Mouse (Mus musculus): Measurements from ENCODE around the gene Hectd1. TPM values are rescaled to one million over a fixed set of nuclear protein-coding genes. Genes with fewer than 3 reads are reported as not detected.

Hectd1 gene
- polyA plus RNA-seq, 1 experiment: 35.3 TPM

GRCm38 (mm10) chr12:51844771-51845256, 15.5 kb upstream of the Hectd1 start:
- peak; percentile 88 to 96 for DNase-seq (ENCODE audit: extremely low spot score in 1 of 2, low spot score in 1 of 2)

DNA sequence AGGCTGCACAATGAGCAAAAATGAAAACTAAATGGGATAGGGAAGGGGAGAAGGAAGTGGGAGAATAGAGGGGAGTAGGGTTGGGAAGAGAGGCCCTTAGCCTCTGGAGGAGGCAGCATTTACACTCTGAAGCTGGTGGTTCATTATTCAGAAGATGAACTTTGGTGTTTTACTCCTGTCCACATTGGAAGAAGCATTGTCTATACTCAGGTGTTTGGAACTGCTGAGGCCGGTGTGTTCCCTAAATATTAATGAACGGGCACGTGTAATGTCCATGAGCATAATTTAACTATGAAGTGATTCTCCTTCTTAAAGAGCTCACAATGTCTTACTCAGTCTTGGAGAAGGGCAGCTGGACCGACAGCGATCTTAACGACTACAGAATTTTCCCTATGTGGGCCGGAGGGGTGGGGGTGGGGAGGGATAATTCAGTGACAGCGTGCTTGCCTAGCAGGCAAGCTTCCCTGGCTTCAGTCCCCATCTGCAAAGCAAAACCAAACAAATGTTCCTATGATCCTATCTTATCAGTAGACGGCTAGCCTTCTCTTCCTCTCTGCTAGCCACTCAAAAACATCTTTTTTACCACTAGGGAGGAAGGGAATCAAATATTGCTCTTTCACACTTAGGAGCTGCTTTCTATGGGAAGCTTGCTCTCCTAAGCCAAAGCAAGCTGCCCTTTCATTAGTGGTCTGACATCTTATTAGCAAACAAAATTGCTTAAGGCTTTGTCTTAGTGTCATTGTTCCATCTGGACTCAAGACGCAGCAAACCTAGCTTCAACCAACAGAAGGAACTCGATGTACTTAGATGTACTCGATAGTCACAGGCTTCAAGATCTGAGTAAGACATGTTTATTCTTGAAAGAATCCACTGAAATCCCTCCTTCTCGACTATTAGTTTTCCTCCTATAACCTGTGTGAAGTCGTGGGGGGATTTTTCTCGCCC, 14.5 kb upstream of the Hectd1 start:
- no peak for DNase-seq (ENCODE audit: extremely low spot score in 1 of 2, low spot score in 1 of 2)

DNA sequence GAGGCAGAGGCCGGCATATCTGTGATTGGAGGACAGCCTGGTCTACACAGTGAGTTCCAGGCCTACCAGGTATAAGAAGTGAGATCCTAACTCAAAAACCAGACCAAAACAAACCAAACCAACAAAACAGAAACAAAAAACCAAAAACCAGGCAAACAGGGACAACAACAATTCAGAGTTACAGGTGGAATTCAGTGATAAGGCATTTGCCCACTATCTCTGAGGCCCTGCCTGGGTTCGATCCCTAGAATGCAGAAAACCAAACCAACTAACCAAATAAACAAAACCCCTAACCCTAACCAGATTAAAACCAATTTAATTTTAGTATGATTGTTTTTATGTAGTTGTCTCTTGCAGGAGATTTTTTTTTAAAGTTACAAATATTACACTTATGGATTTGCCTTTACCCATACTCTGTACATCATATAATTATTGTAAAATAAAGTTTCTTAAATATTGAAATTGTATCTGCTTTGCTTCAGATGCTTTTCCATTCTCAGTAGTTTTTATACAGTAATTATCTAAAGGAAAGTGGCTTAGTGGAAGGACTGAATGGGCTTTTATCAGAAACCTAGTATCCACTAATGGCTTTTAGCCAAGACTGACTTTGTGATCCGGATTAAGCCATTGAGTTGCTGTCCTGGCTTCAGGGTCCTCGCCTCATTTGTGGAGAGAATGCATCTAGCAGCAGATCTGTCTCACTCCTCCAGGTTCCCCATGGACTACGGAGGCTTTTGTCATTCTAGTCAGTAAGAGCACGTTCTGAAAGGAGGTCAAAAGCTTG, 12.9 kb upstream of the Hectd1 start:
- no peak for DNase-seq (ENCODE audit: extremely low spot score in 1 of 2, low spot score in 1 of 2)

- DNase-seq (ENCODE audit: extremely low spot score in 1 of 2, low spot score in 1 of 2): no peak
These were observed 10.5 kb upstream of the Hectd1 start for GRCm38 (mm10) chr12:51839856-51840255.

DNA sequence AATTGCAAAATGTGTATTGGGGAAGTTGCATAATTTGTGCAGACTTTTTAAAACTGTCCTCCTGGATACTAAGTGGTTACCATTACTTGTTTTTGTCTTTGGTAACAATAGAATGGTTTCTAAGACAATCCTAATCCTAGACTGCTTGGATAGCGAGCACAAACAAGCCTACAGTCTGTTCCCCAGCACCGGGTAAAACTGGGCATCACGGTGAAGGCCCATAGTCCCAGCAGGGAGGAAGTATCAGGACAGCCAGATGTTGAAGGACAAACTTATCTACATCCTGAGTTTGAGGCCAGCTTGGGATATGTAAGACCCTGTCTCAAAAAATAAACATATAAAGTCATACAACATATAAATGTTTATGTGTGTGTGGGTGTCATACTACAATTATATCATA, 5.9 kb upstream of the Hectd1 start:
- no peak for DNase-seq (ENCODE audit: extremely low spot score in 1 of 2, low spot score in 1 of 2)

GRCm38 (mm10) chr12:51831931-51832330, 2.6 kb upstream of the Hectd1 start:
- no peak for DNase-seq (ENCODE audit: extremely low spot score in 1 of 2, low spot score in 1 of 2)

- DNase-seq (ENCODE audit: extremely low spot score in 1 of 2, low spot score in 1 of 2): no peak
These were observed 2.0 kb upstream of the Hectd1 start for GRCm38 (mm10) chr12:51831296-51831695.

DNA sequence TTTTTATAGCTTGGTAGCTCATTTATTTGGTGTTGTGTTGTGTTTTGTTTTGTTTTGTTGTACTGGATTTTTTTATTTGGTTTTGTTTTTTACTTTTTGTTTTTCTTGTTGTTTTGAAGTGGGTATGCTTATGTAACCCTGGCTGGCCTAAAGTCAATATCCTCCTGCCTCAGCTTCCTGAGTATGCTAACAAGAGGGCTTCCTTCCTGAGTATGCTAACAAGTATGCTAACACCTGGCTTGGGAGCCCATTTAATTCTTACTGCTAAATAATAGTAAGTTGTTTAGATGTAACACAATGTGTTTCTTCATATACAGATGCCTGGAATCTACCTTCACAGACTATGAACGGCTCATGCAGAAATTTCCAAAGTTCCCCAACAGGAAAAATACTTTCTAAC, 1.3 kb upstream of the Hectd1 start:
- no peak for DNase-seq (ENCODE audit: extremely low spot score in 1 of 2, low spot score in 1 of 2)

DNA sequence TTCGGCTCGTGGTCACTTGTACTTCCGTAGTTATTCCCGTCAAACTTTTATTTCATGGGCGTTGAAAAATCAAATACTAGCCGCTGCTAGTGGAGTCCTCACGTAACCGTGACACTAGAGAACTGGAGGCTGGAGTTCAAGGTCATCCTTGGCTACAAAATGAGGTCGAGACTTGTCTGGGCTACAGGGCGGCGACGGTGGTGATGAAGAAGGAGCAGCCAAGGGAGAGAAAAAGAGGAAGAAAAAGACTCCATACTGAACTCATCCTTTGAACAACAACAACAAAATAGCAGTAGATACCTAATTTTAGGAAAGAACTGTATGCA, 704 bp upstream of the Hectd1 start:
- no peak for DNase-seq (ENCODE audit: extremely low spot score in 1 of 2, low spot score in 1 of 2)

GRCm38 (mm10) chr12:51828716-51829289, 533 bp downstream of the Hectd1 start:
- DNase-seq (ENCODE audit: extremely low spot score in 1 of 2, low spot score in 1 of 2): no peak

GRCm38 (mm10) chr12:51827958-51828650, 1.2 kb downstream of the Hectd1 start:
- no peak for DNase-seq (ENCODE audit: extremely low spot score in 1 of 2, low spot score in 1 of 2)

GRCm38 (mm10) chr12:51825338-51825737, 4.0 kb downstream of the Hectd1 start:
- no peak for DNase-seq (ENCODE audit: extremely low spot score in 1 of 2, low spot score in 1 of 2)

- DNase-seq (ENCODE audit: extremely low spot score in 1 of 2, low spot score in 1 of 2): no peak
These were observed 6.0 kb downstream of the Hectd1 start for GRCm38 (mm10) chr12:51823311-51823710.

DNA sequence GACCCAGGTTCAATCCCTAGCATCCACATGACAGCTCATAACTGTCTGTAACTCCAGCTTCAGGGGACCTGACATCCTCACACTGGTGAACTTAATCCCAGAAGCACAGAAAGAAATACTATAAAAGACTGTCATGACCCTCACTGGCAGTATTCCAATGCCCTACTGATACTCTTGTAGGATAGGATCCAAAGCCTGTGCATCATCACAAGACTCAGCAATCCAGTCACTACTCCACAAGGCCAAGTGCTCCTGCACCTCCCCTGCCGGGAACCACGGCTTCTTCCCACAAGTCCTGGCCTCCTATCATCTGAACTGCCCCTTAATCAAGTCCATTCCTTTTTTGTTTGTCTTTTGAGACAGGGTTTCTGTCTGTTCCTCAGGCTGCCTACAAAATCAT, 6.5 kb downstream of the Hectd1 start:
- no peak for DNase-seq (ENCODE audit: extremely low spot score in 1 of 2, low spot score in 1 of 2)

DNA sequence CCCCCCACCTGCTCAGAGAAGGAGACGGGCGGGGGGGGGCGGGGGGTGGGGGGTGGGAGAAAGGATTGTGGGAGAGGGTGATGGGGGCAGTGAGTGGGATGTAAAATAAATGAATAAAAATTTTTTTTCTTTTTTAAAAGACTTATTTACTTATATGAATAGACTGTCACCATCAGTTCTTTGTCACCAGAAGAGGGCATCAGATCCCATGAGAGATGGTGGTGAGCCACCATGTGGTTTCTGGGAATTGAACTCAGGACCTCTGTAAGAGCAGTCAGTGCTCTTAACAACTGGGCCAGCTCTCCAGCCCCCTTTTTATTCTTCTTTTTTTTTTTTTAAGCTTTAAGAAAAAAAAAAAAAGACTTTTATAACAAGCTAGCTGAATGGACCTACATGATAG, 7.1 kb downstream of the Hectd1 start:
- no peak for DNase-seq (ENCODE audit: extremely low spot score in 1 of 2, low spot score in 1 of 2)

- no peak for DNase-seq (ENCODE audit: extremely low spot score in 1 of 2, low spot score in 1 of 2)
These were observed 8.1 kb downstream of the Hectd1 start for GRCm38 (mm10) chr12:51821256-51821655.

- no peak for DNase-seq (ENCODE audit: extremely low spot score in 1 of 2, low spot score in 1 of 2)
These were observed 9.3 kb downstream of the Hectd1 start for GRCm38 (mm10) chr12:51819951-51820498.

- no peak for DNase-seq (ENCODE audit: extremely low spot score in 1 of 2, low spot score in 1 of 2)
These were observed 11.3 kb downstream of the Hectd1 start for GRCm38 (mm10) chr12:51817815-51818613.

- DNase-seq (ENCODE audit: extremely low spot score in 1 of 2, low spot score in 1 of 2): no peak
These were observed 17.8 kb downstream of the Hectd1 start for GRCm38 (mm10) chr12:51811388-51812140.

Data from frontal cortex, adult 2 months (tissue).